Mouse (Mus musculus) brown adipose tissue, adult 24 weeks (tissue): ENCODE measurements around the gene Hapln2. TPM values are rescaled to one million over a fixed set of nuclear protein-coding genes. Genes with fewer than 3 reads are reported as not detected.

Source experiments
- H3K27ac ChIP-seq: fragments of 200-500 bp; replicated peaks from 2 replicates; pipeline ENCODE4 v1.5.1; 2012; ENCODE audit warnings: low read depth, mild to moderate bottlenecking, low read length
- H3K4me1 ChIP-seq: fragments of 200-500 bp; 2 replicates; pipeline ENCODE4 v1.6.1; 2012; ENCODE audit warnings: low read length, mixed read lengths; ENCODE audit not compliant: control insufficient read depth, insufficient read depth, insufficient read length
- H3K4me3 ChIP-seq: fragments of 200-500 bp; 2 replicates; pipeline ENCODE4 v1.5.1; 2012; ENCODE audit warnings: low read depth, mild to moderate bottlenecking, low read length, moderate library complexity; ENCODE audit not compliant: insufficient read depth
- polyA plus RNA-seq: library from polyadenylated mRNA; stranded (reverse); fragments of >200 nt; gene quantifications from 2 replicates; pipeline ENCODE4 v1.2.4, GENCODE M21; 2012; ENCODE audit not compliant: missing spikeins, insufficient read depth, insufficient read length

The Hapln2 gene
- polyA plus RNA-seq, result not detected in 2 replicates

GRCm38 (mm10) chr3:88027434-88028186, at the start of gene Hapln2:
Gene Hapln2, minus strand, starts transcription at chr3:88027583.
- Histone ChIP-seq H3K4me1 (peaks cover 3% of the 10 kb centered on the region; the same call in 1 of the 2 replicates), H3K4me3 (no peak within 1 kb of the TSS), H3K27ac (no peak within 1 kb of the TSS)

GRCm38 (mm10) chr3:88074766-88075165, 47.4 kb upstream of the Hapln2 start:
- Histone ChIP-seq H3K27ac (no peak overlapping the region), H3K4me1 (no peaks in the 10 kb centered on the region), H3K4me3 (no peak overlapping the region)

- Histone ChIP-seq H3K4me1 (no peaks in the 10 kb centered on the region), H3K4me3 (no peak overlapping the region), H3K27ac (no peak overlapping the region)
Observed at GRCm38 (mm10) chr3:88074351-88074750, 47.0 kb upstream of the Hapln2 start.

GRCm38 (mm10) chr3:88073631-88074030, 46.2 kb upstream of the Hapln2 start:
- Histone ChIP-seq H3K27ac (no peak overlapping the region), H3K4me3 (no peak overlapping the region), H3K4me1 (no peaks in the 10 kb centered on the region)

- Histone ChIP-seq H3K27ac (no peak overlapping the region), H3K4me3 (no peak overlapping the region), H3K4me1 (no peaks in the 10 kb centered on the region)
Observed at GRCm38 (mm10) chr3:88071783-88072182, 44.4 kb upstream of the Hapln2 start.

GRCm38 (mm10) chr3:88068386-88068785, 41.0 kb upstream of the Hapln2 start:
- H3K4me1 ChIP-seq, result no peaks in the 10 kb centered on the region
- no peak overlapping the region for H3K27ac ChIP-seq
- H3K4me3 ChIP-seq, result no peak overlapping the region

- Histone ChIP-seq H3K27ac (0 out of 2 replicates have a peak within 1 kb of the TSS, but pooled peaks have one; percentile 48), H3K4me3 (peak within 1 kb of the TSS; percentile 98), H3K4me1 (no peaks in the 10 kb centered on the region)
Observed at GRCm38 (mm10) chr3:88057902-88058696, 30.7 kb upstream of the Hapln2 start, which contains the start of gene Naxe. Gene Naxe, minus strand, starts transcription at chr3:88058495.

GRCm38 (mm10) chr3:88057030-88057429, 29.6 kb upstream of the Hapln2 start:
- H3K4me3 ChIP-seq, result peak overlapping the region; percentile 98; the same call in 1 of the 2 replicates
- no peaks in the 10 kb centered on the region for H3K4me1 ChIP-seq

GRCm38 (mm10) chr3:88049532-88049931, 22.1 kb upstream of the Hapln2 start:
- Histone ChIP-seq H3K4me3 (no peak overlapping the region), H3K4me1 (no peaks in the 10 kb centered on the region), H3K27ac (no peak overlapping the region)

More at GRCm38 (mm10) chr3:88057030-88057429, 29.6 kb upstream of the Hapln2 start:
- no peak overlapping the region for H3K27ac ChIP-seq

GRCm38 (mm10) chr3:88042661-88043421, 15.5 kb upstream of the Hapln2 start, which contains the start of gene Gpatch4:
Gene Gpatch4, plus strand, starts transcription at chr3:88043108.
- Histone ChIP-seq H3K27ac (peak within 1 kb of the TSS; percentile 67), H3K4me3 (peak within 1 kb of the TSS; percentile 81), H3K4me1 (no peaks in the 10 kb centered on the region)

GRCm38 (mm10) chr3:88035561-88036293, 8.3 kb upstream of the Hapln2 start:
- Histone ChIP-seq H3K27ac (no peak overlapping the region), H3K4me1 (no peaks in the 10 kb centered on the region)

GRCm38 (mm10) chr3:88033506-88033905, 6.1 kb upstream of the Hapln2 start:
- H3K27ac ChIP-seq, result no peak overlapping the region
- H3K4me3 ChIP-seq, result no peak overlapping the region

More at GRCm38 (mm10) chr3:88035561-88036293, 8.3 kb upstream of the Hapln2 start:
- no peak overlapping the region for H3K4me3 ChIP-seq

GRCm38 (mm10) chr3:88030608-88031395, 3.4 kb upstream of the Hapln2 start:
- H3K27ac ChIP-seq, result no peak overlapping the region
- no peak overlapping the region for H3K4me3 ChIP-seq
- H3K4me1 ChIP-seq, result no peaks in the 10 kb centered on the region

More at GRCm38 (mm10) chr3:88033506-88033905, 6.1 kb upstream of the Hapln2 start:
- no peaks in the 10 kb centered on the region for H3K4me1 ChIP-seq
